Mouse (Mus musculus) left cerebral cortex, postnatal 36 days (tissue): ENCODE data around the gene Nav2. TPM values are rescaled to one million over a fixed set of nuclear protein-coding genes. Genes with fewer than 3 reads are reported as not detected.

ENCODE experiments used
- DNase-seq, 2 experiments: peaks; one replicate each; pipeline ENCODE4 v3.0.0; 2021 to 2022; ENCODE audit warnings: low spot score in 2 of 2, mixed read lengths in 1 of 2
- intact Hi-C: fragments of 180-260 bp; cut with DNase I; formaldehyde crosslinking; loops from one replicate; pipeline ENCODE4 v1.15.1; 2025
- total RNA-seq, 2 experiments: library from RNA; stranded (reverse); gene quantifications; 2 replicates each; pipeline ENCODE4 v1.2.3; 2021

The Nav2 gene
- total RNA-seq, 2 experiments from 2014 or later: 62.0 to 120 TPM

DNA sequence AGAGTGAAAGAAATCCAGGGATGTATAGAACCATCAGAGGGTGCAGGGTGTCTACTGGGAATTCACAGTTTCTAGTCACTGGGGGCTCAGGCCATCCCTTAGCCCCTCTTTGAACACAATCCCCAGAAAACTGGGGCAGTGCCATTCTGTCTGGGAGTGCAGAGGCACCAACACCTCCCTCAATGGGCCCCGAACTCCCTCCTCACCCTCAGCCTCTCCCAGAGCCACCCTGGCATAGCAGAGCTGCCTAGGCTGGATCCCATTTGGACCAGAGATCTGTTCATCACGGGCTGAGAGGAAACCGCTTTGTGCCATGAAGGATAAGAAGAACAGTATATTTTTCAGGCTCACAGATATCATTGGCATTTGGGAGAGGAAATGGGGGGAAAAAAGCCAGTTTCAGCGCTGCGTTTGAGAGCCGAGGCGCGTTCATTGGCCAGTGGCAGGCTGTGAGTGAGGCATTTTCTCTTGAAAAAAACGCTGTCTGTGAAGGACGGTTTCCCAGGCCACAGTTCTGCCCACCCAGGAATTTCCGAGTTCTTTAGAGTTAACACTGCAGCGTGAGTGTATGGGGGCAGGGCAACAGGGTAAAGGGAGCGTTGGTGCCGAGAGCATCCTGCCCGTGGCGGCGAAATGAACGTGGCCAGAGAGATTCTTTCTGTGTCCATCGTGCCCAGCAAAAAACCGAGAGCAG lies 211.4 kb downstream of the Nav2 start:
- intact Hi-C loops: loop anchor here (1.0 to 10.0 kb wide), 6 partner anchors 43 to 371 kb away; no protein-coding TSS in a partner anchor
- no peak for DNase-seq

GRCm38 (mm10) chr7:49120488-49120864 lies 212.0 kb downstream of the Nav2 start:
- DNase-seq: no peak

GRCm38 (mm10) chr7:49120935-49121691 lies 212.6 kb downstream of the Nav2 start:
- intact Hi-C loops: loop anchor here (1.0 to 10.0 kb wide), 6 partner anchors 54 to 372 kb away; no protein-coding TSS in a partner anchor
- DNase-seq: peak; percentile 87

More at GRCm38 (mm10) chr7:49120488-49120864, 212.0 kb downstream of the Nav2 start:
- intact Hi-C loops: loop anchor here (1.0 to 10.0 kb wide), 5 partner anchors 53 to 372 kb away; no protein-coding TSS in a partner anchor

GRCm38 (mm10) chr7:49122498-49122897 lies 214.0 kb downstream of the Nav2 start:
- intact Hi-C loops: loop anchor here (5.0 to 10.0 kb wide), 3 partner anchors 55 to 318 kb away; no protein-coding TSS in a partner anchor
- DNase-seq: no peak

GRCm38 (mm10) chr7:49125545-49125944 lies 217.0 kb downstream of the Nav2 start:
- intact Hi-C loops: loop anchor here (10.0 kb wide), 1 partner anchor 321 kb away; no protein-coding TSS in a partner anchor
- peak; percentile 36 to 41 for DNase-seq

DNA sequence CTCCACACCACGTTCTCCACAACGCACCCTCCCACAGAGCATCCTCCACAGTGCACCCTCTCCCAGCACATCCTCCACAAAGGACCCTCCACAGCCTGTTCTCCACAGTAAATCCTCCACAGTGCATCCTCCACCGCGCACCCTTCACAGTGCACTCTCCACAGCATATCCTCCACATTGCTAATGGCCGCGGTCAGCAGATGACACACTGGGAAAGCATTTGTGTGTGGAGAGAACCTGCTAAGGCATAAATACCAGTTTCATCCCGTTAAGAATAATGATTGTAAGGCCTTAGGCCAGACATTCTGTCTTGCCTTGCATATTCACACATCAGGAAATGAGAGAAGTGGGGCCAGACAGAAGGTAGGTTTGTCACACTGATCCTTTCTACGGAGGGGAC lies 219.7 kb downstream of the Nav2 start:
- intact Hi-C loops: loop anchor here (10.0 kb wide), 1 partner anchor 323 kb away; no protein-coding TSS in a partner anchor
- DNase-seq: no peak

GRCm38 (mm10) chr7:49132851-49133351 lies 224.4 kb downstream of the Nav2 start:
- intact Hi-C loops: loop anchor here (2.0 to 10.0 kb wide), 5 partner anchors 59 to 294 kb away; no protein-coding TSS in a partner anchor
- peak; percentile 90 to 91 for DNase-seq

GRCm38 (mm10) chr7:49134396-49134795 lies 225.9 kb downstream of the Nav2 start:
- no peak for DNase-seq
- intact Hi-C loops: loop anchor here (5.0 to 10.0 kb wide), 2 partner anchors 58 to 240 kb away; no protein-coding TSS in a partner anchor

- intact Hi-C loops: loop anchor here (10.0 kb wide), 1 partner anchor 235 kb away; no protein-coding TSS in a partner anchor
- no peak for DNase-seq
Observed at GRCm38 (mm10) chr7:49139762-49140161, 231.2 kb downstream of the Nav2 start.

DNA sequence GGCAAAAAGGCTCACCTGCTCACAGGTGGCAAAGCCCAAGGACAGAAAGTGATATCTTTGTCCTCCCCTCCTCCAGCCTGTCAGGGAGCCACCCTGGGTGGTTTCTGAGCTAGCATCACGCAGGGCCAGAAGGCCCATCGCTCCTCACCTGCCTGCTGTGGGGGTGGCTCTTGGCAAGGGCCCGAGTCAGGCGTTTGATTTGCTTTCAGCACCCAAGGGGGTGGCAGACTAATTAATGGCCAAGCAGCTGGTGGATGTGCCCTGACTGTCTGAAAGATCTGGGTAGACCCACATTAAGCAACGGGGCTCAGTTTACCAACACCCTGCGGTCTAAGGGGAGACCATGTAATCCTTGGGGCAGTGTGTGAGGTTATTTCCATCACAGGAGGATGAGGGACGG lies 235.4 kb downstream of the Nav2 start:
- DNase-seq: no peak
- intact Hi-C loops: no loop called here

GRCm38 (mm10) chr7:49145749-49146670 lies 237.5 kb downstream of the Nav2 start:
- intact Hi-C loops: loop anchor here (2.0 kb wide), 1 partner anchor 101 kb away; no protein-coding TSS in a partner anchor
- peak; percentile 72 to 78 for DNase-seq

GRCm38 (mm10) chr7:49152297-49152696 lies 243.8 kb downstream of the Nav2 start:
- intact Hi-C loops: loop anchor here (5.0 kb wide), 1 partner anchor 35 kb away; no protein-coding TSS in a partner anchor
- DNase-seq: peak; percentile 36 to 46

- intact Hi-C loops: loop anchor here (5.0 kb wide), 1 partner anchor 35 kb away; no protein-coding TSS in a partner anchor
- DNase-seq: no peak
Observed at GRCm38 (mm10) chr7:49152713-49153112, 244.2 kb downstream of the Nav2 start.

DNA sequence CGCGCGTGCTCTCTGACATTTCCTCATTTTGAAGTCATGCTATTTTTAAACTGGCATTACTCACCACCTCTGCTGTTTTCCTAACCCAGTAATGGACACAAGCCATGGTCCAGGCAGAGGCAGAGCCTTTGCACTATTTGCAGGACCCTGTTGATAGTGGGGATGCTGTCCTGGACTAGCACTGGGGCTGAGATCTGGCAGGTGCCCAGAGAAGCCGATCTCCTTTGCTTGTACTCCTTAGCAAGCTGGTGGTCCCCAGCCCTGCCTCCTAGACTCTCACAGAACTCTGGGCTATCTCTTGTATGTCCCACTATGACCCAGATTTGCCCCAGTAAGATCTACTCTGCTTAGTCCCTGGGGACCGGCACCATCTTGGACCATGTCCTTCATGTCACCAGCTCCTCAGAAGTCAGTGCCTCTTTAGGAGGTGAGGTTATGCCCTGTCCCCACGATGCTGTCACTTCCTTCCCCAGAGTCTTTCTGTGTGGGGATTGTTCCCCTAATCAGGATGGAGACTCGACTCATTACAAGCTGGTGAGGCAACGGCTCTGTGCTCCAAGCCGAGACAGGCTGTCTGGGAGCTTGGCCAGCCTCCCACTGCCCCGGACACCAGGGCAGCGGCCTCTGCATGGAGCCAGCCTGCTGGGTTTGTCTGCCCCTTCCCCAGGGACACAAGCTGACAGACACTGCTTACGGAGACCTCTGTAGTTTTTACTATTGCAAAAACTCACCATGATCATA lies 250.3 kb downstream of the Nav2 start:
- DNase-seq: no peak

DNA sequence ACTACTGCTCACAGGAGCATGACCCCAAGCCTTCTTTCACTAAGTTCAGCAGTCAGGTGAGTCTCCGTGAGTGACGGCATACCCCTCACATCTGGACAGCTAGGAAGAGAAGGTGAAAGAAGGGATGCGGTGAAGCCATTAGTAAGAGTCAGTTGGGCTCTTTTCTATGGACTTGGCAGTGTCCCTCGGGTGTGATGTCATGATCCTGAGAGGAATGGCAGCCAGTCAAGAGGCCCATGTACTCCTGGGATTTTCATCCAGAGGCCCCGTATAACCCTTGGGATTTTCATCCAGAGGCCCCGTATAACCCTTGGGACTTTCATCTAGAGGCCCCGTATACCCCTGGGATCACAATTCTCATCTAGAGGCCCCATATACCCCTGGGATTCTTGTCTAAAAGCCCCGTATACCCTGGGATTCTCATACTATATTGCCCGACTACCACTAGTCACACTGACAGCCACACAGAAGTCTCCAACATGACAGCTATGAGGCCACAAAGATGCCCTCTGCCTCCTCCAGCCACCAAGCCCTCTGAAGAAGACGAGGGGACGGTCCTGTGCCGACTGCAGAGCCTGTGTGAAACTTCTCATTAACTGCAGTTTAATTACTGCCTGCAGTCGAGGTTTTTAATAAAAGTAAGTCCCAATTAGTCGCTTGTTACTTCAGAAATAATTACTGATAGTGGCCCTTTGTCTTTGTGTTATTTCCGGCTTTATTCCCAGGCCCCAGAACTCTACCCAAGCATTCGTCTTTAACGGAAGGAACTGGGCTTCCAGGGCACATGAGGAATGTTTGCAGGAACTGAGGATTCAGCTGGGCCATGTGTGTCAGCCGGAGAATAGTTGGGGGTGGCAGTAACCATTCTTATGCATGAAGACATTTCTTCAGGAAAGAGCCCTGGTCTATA lies 251.4 kb downstream of the Nav2 start:
- DNase-seq: no peak
- intact Hi-C loops: no loop called here

More for the DNA sequence above, 250.3 kb downstream of the Nav2 start:
- intact Hi-C loops: no loop called here

GRCm38 (mm10) chr7:49162079-49162478 lies 253.6 kb downstream of the Nav2 start:
- DNase-seq: no peak
- intact Hi-C loops: no loop called here

- intact Hi-C loops: no loop called here
Observed at GRCm38 (mm10) chr7:49163789-49164188, 255.3 kb downstream of the Nav2 start.

More at GRCm38 (mm10) chr7:49163789-49164188, 255.3 kb downstream of the Nav2 start:
- DNase-seq: no peak
